Mouse (Mus musculus): ENCODE results near the gene Mpg.

Gene Mpg

DNA sequence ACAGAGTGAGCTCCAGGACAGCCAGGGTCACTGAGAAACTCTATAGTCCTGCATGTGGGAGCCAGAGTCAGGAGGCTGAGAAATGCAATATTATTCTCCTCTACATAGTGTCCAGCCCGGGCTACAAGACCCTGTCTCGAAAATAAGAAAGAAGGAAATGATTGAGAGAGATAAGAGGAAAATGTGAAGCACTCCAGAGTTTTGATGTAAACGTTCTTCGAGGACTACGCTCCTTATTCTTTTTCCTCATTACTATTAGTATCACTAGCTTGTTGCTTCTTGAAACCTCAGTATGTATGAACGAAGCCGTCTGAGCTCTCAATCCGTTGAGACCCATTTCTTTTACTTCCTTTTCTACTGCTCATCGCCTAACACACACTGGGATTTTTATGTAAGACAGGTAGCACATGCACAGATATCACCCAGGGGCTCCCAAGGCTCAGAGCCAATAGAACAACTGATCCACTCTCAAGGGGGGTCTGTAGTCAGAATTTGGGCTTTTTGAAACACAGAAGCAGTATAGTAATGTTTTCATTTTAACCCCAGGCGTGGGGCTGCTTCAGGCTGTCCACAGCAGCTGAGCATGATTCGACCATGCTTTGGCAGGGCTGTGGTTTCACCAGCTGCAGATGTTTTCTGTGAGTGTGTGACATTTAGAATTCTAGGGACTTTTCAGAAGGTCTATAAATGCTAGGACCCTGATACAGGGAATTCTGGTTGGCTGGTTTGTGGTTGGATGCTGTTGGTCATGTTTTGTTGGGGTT, 24.2 kb upstream of the Mpg start:
- DNase-seq, result no peak

DNA sequence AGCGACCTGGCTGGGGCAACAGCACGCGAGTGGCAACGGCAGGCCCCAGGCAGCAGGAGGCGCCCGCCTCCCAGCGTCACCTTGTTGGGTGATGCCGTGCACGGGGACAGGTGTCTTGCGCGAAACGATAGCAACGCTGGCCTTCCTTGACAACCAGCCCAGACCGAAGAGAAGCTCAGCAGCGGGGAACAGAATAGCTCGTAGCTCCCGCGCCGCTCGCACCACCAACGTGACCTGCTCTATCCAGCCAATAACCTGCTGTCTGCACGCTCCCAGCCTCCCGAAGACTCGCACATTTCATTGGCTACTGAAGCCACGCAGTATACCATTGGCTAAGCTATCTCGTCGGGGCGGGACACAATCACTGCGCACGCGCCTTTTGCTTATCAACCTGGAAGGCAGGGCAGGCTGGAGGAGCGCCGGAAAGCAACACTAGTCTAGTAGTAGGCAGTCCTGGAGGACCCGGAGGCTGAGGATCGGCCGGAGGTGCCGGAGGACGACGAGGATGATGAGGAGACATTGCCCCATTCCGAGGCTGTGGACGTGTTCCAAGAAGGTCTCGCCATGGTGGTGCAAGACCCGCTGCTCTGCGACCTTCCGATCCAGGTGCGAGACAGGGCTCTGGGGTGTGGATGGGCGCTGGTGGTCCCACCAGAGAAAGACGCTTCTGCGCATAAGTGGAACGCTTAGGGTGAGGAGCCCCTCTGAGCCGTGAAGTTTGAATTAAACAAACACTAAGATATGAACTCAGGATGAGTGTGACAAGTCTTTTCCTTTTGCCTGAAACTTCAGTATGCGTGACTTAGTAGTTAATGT, 21.0 kb upstream of the Mpg start, which contains the start of gene Snrnp25:
Gene Snrnp25, plus strand, starts transcription at position 358 of the 816 bp plus-strand sequence.
- DNase-seq, result peak; percentile 98

DNA sequence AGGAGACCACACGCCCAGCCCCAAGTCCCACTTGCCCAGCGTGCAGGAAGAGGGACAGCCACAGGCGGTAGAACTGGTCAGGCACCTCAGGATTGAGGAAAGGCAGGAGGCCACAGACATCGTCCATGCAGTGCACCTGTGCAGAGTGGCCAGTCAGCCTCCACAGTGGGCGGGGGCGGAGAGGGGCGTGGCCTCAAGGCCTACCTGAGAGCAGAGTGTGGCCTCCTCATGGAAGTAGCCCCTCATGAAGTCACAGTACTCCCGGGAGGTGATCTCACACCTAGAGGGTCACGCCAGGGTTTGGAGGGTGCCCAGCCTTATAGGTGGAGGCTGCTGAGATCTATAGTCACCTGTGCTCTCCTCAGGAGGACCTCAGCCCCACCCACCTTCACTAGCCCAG, 15.7 kb upstream of the Mpg start:
- no peak for DNase-seq

DNA sequence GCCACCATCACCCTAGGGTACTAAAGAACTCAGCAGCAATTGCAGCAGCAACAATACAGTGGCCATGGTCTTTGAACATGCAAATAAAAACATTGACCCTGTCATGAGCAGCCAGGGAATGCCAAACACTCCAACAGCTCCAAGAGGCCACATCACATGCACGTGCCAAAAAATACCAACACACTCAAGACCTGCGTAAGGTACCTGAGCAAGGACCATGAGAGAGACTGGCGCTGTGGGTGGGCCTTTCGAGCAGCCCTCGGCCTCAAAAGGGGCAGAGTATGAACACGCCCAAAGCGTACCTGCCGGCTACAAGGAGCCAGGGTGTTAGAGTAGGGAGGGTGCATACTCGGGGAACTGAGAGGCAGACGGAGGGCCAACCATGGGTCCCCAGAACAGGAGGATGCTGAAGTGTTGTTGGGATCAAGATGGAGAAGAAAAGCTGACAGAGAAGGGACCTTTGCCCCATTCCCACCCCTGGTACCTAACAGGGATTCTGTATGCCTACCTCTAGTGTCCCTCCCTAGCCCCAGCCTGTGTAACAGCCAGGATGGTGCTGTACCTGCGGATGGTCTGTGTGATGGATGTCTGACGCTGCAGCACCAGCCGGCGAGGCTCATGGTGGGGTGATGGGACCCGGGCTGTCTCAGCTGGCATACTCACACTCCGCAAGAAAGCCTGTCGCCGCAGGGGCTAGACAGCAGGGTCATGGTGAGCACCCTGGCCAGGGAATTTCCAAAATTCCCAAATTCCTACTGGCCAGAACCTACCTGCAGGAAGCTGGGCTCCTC, 10.7 kb upstream of the Mpg start:
- no peak for DNase-seq

DNA sequence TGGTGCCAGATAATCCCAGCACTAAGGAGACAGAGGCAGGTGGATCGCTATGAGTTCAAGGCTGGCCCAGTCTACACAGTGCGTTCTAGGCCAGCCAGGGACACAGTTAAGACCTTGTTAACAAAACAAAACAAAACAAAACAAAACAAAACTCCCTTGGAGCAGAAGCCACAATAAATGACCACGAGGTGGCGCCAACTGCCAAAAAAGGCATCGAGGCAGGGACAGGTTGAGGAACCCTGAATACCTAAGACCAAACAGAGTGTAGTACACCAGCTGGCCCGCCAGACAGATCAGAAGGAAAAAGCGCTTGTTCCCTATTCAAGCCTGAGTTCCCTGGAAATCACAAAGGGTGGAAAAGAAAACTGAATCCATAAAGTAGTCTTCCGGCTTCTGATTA, 9.5 kb upstream of the Mpg start:
- peak; percentile 79 for DNase-seq

DNA sequence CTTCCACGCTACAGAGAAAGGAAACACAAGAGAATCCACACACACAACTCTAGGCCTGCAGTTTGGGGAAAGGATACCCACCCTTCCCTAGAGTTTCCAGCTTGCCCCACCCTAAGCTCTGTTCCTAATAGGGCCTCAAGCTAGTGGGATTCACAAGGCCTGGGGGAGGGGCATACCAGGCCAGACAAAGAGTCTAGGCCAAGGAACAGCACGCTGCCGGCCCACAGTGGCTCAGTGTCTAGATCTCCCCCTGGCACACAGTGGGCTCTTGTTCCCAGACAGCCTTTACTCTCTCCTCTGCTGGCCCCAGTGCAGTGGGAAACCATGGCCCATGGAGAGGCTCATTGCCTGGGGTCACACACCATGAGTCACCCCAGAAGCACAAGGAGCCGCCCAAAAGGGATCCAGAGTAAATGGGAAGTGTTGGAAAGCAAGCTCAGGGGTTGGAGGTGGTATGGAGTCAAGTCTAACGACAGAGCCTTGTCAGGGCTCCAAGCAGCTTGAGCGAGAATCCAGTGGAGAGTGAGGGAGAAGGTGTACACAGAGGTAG, 7.7 kb upstream of the Mpg start:
- DNase-seq, result no peak

DNA sequence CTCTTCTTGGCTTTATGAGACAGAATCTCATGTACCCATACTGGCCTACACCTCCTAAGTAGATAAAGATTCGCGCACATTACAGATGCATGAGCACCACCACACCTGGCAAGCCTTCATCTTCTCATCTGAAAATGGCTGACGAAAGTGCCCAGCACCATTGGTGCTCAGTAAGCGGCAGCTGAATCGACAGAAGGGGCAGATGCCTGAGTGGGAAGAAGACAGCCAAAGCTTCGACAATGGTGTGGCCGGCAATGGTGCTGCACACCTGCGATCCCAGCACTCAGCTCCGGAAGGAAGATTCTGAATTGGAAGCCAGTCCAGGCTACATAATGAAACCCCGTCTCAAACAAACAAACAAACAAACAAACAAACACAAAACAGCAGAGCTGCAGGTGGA, 7.0 kb upstream of the Mpg start:
- DNase-seq, result no peak

DNA sequence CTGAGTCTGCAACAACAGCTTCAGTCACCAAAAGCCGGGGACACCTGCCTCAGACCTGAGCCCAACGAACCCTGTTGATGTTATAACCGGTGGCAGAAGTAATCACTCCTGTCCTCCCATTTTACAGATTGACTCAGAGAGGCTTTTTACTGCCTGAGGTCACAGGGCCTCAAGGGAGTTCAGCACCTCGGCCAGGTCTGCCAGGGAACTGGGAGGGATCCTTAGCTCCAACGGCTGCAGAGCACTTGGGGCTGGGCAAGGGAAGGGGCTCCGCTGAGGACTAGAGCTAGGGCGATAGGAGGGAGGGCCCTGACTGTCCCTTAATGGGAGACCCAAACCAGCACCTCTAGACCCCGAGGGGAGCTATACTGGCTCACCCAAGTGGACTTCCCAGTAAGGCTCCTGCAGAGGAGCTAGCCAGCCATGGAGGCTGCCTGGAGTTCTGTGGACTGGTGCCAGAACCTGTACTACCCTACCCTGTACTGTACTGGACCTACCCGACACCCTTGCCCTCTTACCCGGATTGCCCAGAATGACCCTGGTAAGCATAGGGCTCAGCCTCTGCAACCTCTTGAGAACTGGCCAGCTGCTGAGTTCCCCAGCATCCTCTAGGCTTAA, 5.6 kb upstream of the Mpg start:
- no peak for DNase-seq

DNA sequence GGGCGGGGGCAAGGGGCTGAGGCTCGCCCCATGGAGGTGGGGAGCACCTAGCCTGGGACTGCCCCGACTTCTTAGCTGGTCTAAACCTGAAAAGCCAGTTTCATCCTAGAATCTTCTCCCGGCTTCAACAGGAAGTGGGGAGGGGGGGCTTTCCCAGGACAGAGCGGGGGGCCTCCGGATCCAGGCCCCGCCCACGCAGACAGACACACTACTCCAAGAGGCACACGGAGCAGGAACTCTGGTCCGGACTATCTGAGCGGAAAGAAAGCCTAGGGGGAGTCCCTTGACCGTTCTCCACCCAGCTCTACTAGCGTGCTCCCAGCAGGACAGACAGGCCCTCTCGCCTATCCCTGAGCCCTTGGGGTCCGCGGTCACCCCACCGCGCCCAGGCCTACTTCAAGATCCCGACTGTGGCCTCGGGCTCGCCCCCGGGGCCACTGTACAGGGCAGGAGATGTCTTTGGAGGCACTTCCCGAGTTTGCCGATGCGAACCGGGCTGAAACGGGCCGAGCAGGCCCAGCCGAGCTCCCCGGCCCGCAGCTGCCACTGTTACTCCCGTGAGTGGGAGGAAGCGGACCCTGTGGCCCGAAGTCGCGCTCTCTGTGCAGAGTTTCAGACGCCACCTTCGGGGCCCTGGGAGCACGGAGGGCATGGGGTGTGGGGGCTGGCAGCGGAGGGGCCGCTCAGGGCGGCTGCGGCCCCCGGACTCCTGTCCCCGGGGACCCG, 4.9 kb upstream of the Mpg start:
- DNase-seq, result peak; percentile 92

DNA sequence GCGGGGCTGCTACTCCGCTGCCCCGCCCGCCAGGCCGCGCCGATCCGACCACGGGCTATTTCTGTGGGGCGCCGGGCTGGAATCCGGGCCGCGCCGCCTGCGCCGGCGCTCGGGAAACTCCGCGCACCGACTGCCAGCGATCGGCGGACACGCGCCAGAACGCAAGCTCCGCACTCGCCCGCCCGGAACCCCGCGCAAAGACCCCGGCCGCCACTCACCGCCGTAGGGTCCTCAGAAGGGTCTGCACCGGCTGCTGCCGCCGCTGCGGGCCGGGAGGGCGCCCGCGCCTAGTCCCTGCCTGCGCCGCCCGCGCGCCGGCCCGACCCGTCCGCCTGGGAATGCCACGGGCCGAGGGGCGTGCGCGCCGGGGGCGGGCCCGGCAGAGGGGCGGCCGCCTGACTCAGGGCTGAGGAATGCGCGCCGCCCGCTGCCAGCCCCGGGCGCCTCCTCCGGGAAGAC, 4.3 kb upstream of the Mpg start, which contains the start of gene Rhbdf1:
Gene Rhbdf1, minus strand, starts transcription at position 350 of the 459 bp plus-strand sequence.
- peak; percentile 88 for DNase-seq

DNA sequence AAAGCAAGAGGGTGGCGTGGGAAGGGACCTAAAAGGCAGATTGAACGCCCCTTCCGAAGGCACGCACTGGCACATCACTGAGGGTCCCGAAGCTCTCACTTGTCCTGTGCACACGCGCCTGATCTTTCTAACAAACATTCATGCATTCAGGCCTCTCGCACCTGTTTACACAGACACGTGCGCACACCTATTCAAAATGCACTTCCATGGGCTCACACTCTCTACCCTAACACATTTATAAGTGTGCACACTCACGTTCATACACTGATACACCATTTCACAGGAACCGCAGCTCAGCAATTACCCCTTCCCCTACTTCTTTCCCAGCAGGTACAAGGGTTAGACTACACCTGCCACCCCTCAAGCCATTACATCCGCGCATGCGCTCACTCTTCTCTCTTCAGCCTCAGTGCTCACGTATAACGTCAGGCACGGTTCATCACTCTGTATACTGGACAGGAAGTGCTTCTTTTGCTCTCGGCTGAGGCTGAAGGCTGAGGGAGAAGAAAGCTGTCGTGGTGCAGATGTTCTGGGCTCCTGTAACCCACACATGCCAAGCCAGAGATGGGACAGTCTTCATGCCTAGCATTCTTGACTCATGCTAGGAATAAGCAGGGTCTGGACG, 3.6 kb upstream of the Mpg start:
- DNase-seq, result peak; percentile 72

DNA sequence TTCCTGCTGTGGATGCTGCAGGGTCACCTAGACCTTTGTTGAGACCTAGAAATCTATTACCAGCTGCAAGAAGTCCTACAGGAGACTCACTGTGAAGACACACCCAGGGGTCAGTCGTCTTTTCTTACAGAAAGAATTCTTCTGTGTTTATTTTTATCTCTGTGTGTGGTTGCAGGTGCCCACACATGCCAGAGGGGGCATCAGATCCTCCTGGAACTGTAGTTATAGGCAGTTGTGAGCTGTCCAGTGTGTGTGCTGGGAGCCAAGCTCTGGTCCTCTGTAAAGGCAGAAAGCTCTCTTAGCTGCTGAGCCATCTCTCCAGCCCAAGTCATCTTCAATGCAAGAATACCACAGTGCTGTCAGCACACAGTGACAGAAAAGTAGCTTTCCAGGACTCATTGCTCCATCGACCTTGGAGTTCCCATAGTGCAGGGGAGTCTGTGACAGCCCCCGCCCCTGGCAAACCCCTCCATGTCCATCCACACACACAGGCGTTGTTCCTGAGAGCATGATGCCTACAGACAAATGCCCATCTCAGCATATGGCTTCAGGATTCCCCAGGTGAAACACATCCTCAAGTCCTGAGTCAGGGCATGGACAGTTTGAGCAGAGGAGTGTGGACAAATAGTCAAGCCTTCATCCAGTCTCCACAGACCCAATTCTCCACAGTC, 2.9 kb upstream of the Mpg start:
- no peak for DNase-seq

DNA sequence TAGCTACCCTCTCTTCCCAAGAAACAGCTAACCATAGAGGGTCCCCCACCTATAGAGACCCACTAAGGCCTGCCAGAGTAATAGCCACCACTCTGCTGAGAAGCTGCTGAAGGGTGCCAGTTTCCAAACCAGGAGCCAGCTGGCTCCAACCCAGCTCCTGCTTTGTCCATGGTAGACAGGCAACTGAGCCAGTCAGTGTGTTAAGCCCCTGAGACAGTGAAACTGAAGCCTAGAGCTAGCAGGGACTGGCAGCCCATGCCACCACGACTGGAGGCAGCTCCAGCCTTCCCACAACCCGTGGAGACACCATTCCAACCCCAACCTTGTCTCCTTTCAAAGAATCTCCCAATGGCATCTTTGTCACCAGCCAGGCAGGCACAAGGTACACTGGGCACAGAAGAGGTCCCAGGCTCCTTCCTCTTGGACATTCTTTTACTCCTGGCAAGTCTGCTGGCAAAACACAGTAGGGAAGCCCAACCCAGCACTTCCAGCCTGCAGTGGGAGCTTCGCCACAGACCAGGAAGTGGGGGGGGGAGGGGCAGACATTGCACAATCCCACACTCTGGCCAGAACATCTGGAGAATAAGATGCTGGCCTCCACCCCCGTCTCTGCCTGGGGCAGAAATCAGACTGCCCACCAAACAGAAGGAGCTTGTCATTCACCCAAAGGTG, 1.7 kb upstream of the Mpg start:
- DNase-seq, result peak; percentile 90

DNA sequence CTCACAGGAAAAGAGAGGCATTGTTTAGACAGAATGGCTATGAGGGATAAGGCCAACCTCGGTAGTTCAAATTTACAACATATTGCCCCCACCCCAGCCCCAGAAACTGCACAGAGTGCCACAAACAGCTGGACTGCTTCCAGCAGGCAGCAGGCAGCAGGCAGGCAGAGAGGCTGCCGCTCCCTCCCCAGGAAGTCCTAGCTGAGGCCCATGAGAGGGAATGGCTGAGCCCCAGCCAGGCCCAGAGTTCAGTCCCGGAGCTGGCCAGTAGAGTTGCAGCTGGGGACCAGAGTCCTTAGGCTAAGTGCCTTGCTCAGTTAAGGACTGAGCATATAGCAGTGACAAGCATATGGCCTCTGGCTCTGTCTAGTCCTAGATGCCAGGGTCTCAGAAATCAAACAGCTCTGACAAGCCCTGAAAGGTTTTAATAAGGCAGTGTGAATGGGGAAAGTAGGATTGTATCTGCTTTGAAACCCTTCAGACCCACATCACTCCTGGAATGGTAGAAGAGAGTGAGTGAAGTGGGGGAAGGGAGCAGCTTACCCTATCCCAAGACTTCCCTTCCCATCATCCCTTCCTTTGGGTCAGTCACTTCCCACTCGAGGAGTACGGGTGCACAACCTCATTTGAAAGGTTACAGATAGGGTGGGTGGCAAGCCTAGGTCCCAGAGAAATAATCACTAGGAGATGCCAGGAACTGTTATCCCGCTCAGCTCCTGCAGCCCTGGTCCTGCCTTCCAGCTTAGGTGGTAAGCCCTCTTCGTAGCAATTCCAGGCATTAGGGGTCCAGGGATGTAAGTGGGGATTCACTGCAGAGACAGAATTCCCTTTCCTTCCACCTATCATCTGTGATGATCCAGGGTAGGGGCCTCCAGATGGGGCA, 842 bp upstream of the Mpg start:
- DNase-seq, result peak; percentile 53

DNA sequence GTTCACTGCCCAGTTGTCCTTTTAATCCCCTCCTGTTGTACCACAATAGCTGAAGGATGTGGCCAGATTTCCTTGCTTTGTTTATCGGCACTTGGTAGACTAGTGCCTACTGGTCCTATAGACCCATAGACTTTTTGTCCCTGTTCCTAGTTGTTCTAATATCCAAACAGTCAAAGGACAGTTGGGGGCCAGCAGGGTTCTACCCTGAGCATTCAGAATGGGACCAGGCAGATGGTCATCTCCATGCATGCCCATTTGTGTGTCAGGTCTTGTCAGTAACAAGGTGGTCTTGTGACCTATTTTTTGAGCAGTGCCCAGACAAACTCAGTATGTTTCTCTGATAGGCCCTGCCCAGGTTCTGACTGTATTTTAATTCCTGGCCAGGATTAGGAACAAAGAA, 736 bp downstream of the Mpg start:
- DNase-seq, result no peak

DNA sequence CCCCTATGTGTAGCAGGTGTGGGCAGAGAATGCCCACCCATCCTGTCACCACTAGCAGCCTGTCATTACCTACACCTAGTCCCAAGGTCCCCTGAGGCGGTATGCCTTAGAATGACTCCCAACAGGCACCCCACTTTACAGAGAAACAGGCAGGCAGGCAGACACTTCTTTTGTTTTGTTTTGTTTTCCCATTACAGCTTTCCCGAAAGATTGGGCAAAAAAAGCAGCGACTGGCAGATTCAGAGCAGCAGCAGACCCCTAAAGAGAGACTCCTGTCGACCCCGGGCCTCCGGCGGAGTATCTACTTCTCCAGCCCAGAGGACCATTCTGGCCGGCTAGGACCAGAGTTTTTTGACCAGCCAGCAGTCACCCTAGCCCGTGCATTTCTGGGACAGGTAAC, 1.2 kb downstream of the Mpg start:
- DNase-seq, result no peak

DNA sequence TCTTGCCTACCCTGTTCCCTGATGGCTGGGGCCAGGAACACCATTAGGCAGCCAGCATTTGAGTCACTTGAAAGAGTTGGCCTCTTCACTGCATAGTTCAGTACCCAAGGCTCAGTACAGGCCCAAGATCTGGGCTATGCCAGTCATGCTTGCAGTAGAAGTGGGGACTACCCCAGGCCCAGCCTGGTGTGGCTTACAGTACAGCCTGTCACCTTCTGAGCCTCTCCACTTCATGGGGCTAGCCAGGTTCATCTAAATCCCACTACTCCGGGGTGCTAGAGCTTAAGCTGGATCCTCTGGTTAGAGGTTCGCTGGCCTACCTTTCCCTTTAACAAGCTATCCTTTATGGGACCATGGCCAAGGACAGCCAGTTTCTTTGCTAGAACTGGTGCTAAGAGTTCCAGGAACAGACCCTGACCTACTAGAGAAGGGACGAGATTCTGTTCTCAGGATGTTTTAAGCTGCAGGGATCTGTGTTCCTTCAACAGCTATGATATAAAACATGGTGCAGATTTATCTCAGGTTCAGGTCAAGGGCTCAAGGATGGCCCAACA, 2.1 kb downstream of the Mpg start:
- no peak for DNase-seq

DNA sequence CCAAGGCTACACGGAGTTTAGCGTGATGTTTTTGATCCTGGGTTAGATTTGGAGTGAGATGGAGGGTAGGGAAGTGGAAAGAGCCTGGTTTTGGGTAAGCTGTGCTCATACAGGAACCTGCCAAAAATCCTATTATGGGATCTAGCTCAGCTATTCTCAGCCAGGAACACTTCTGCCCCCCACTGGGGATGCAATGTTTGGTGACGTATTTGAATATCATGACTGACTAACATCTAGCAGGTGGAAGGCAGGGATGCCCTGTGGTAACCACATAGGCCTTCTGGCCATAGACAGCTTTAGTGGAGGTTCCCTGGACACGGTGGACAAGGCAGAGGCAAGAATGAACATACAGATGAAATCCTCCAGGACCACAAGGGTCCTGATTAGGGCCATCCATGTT, 3.9 kb downstream of the Mpg start:
- no peak for DNase-seq

DNA sequence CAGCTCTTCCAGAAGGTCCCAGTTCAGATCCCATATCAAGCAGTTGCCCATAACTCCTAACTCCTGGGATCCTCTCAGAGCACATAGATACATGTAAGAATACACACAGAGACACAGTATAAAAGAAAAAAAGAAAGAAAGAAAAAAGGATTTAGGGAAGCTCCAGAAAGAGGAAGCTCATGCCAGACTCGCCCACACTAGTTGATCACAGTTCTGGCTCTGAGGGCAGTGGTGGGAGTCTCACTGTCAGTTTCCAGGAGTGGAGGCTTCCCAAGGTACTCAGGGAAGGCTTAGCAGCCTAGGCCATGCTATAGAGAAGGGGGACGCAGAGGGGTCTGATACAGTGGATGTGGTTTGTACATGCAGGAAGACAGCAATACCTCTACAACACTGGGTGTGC, 4.8 kb downstream of the Mpg start:
- DNase-seq, result no peak

All from kidney, postnatal 14 days (tissue).